In genomic region chr5:115274771-115275170, GRCm38 (mm10) we compare ENCODE assay signal across 24 mouse cellular contexts. TPM values are rescaled to one million over a fixed set of nuclear protein-coding genes. Genes with fewer than 3 reads are reported as not detected.
A peak's percentile ranks its signal among the peaks of the same experiment; 100 is the strongest.
DNase-seq lines count a peak whose midpoint lies in the region; ATAC-seq and TF ChIP-seq lines count a peak whose summit lies in the region.
"Had no signal": no experiment of that assay in that cellular context is flagged by ENCODE, and none has a peak within 500 bp of the region (broad histone marks: within the 10 kb centered on the region; RNA-seq: fewer than 3 reads in every experiment).

No protein-coding gene starts in this region.

- WGBS in liver, embryonic 15.5 days (ENCODE audit: insufficient replicate concordance): 76% methylated on average over 1 of the region's 1 CpGs

- H3K27me3 ChIP-seq in CH12.LX (replicated peaks): no peaks in the 10 kb centered on the region
- no peaks in the 10 kb centered on the region for H3K27me3 ChIP-seq in liver, embryonic 15.5 days

- in situ Hi-C loops in CH12.LX (cut with MboI; ENCODE audit: low pct_ligation_motif_present, low pct_unique_long_range_greater_than_20kb, low sequenced_read_pairs): no loop called here

- peak overlapping the region; percentile 17; the same call in 1 of the 2 replicates for H3K9ac ChIP-seq in CH12.LX (ENCODE audit: insufficient read depth, low read depth)
- no peak overlapping the region for H3K9ac ChIP-seq in liver, embryonic 15.5 days
- H3K9ac ChIP-seq: hindbrain, embryonic 14.5 days; liver, embryonic 14.5 days had no signal

- no peak overlapping the region for H3K27ac ChIP-seq in CH12.LX (ENCODE audit: insufficient read depth, low read depth)
- peak overlapping the region; percentile 51 for H3K27ac ChIP-seq in liver, embryonic 15.5 days (replicated peaks)
- H3K27ac ChIP-seq: gastrocnemius, adult 2 months; heart, embryonic 10.5 days; hindbrain, embryonic 14.5 days; limb, embryonic 10.5 days; liver, embryonic 14.5 days; macrophage had no signal

- no peak for TF ChIP-seq CTCF in CH12.LX (conservative IDR thresholded peaks at IDR 0.05 in 1 of 2, IDR thresholded peaks at IDR 0.05 in 1 of 2; ENCODE audit: low read depth in 2 of 2, low read length in 2 of 2)

- no peak for TF ChIP-seq EP300 in CH12.LX (IDR thresholded peaks at IDR 0.05; ENCODE audit: low read length)

- peaks cover 31% of the 10 kb centered on the region for H3K79me2 ChIP-seq in CH12.LX (replicated peaks; ENCODE audit: control insufficient read depth, extremely low read depth, insufficient read depth, poor library complexity, severe bottlenecking)

- dilution Hi-C loops in CH12.LX (cut with MboI; ENCODE audit: extremely low pct_ligation_motif_present, extremely low pct_unique_long_range_greater_than_20kb, low sequenced_read_pairs): no loop called here

- no peak for ATAC-seq in liver, embryonic 15.5 days (ENCODE audit: insufficient read depth)
- ATAC-seq: activated CD4-positive, CD25-positive, alpha-beta regulatory T cell, adult 4 months; forebrain, embryonic 14.5 days had no signal

- TF ChIP-seq RAD21 in CH12.LX (IDR thresholded peaks at IDR 0.05; ENCODE audit: low read depth, low read length): no peak

- intact Hi-C loops in left cerebral cortex, postnatal 14 days (cut with DNase I): no loop called here

- H3K9me3 ChIP-seq in CH12.LX (replicated peaks; ENCODE audit: low read length): peaks cover 2% of the 10 kb centered on the region
- H3K9me3 ChIP-seq in liver, embryonic 15.5 days (replicated peaks): 0 out of 2 replicates have a peak, but pooled peaks cover 2% of the 10 kb centered on the region
- H3K9me3 ChIP-seq: heart, embryonic 10.5 days; limb, embryonic 10.5 days had no signal

- DNase-seq in heart, adult 11 months: peak; percentile 42
- no peak for DNase-seq in heart, adult 8-10 months (ENCODE audit: low spot score)
- DNase-seq in 416B (ENCODE audit: low read depth) (peak; percentile 86), CH12.LX (ENCODE audit: extremely low read depth) (peak; percentile 39)
- DNase-seq in neural tube, embryonic 10.5 days (ENCODE audit: extremely low spot score, low spot score): no peak
- no peak for DNase-seq in left cerebral cortex, postnatal 14 days (ENCODE audit: low spot score in 2 of 2)
- DNase-seq: cerebellum, adult 18-20 months; cerebellum, postnatal 14 days; embryo, embryonic 11 days; gastrocnemius, adult 2 months; heart, postnatal 4 days; kidney, adult 8-10 months; kidney, postnatal 10 days; right cerebral cortex, postnatal 14 days; spleen, adult 18-20 months had no signal

- peak overlapping the region; percentile 42; the same call in 1 of the 2 replicates for H3K4me2 ChIP-seq in CH12.LX (ENCODE audit: insufficient read depth, low read depth, poor library complexity, severe bottlenecking)
- H3K4me2 ChIP-seq in liver, embryonic 15.5 days: no peak overlapping the region
- H3K4me2 ChIP-seq: hindbrain, embryonic 14.5 days; midbrain, embryonic 11.5 days had no signal

- H3K4me3 ChIP-seq in CH12.LX (replicated peaks in 1 of 3; ENCODE audit: low read depth in 2 of 3, low read length in 2 of 3, poor library complexity in 1 of 3): no peak overlapping the region
- no peak overlapping the region for H3K4me3 ChIP-seq in liver, embryonic 15.5 days (replicated peaks)
- H3K4me3 ChIP-seq: gastrocnemius, adult 2 months; heart, embryonic 10.5 days; limb, embryonic 10.5 days had no signal

- TF ChIP-seq POLR2A in CH12.LX (IDR thresholded peaks at IDR 0.05; ENCODE audit: low read depth, low read length): no peak

- peaks cover 5 to 10% of the 10 kb centered on the region in 2 experiments for H3K36me3 ChIP-seq in CH12.LX (replicated peaks in 1 of 2; ENCODE audit: control insufficient read depth in 1 of 2, insufficient read depth in 1 of 2, low read length in 1 of 2)
- peaks cover 12% of the 10 kb centered on the region for H3K36me3 ChIP-seq in liver, embryonic 15.5 days (replicated peaks)

- peaks cover 6 to 34% of the 10 kb centered on the region in 2 experiments for H3K4me1 ChIP-seq in CH12.LX (ENCODE audit: control insufficient read depth in 1 of 2, insufficient read depth in 2 of 2)
- peaks cover 45% of the 10 kb centered on the region for H3K4me1 ChIP-seq in liver, embryonic 15.5 days (replicated peaks)

TF ChIP-seq in CH12.LX, 34 proteins besides CTCF, POLR2A, EP300 and RAD21:
- TF ChIP-seq CHD2 (IDR thresholded peaks at IDR 0.05; ENCODE audit: low read length): no peak
- 0 out of 2 replicates have a peak, but pooled peaks have one; percentile 14 for TF ChIP-seq MAX (IDR thresholded peaks at IDR 0.05; ENCODE audit: low read length)
TF ChIP-seq in CH12.LX: peak in this region for 1.

RNA-seq across cellular contexts. Expression of gene Rnf10, which starts 2.1 kb away (rescaled TPM):
- total RNA-seq in heart, adult 8-10 months (2022): 100 to 1,000 TPM; 355 to 414 (median 370) TPM
- total RNA-seq in CH12.LX (2012; rRNA removed) (63.6 and 68.5 TPM in 2 replicates), CH12.LX (2014; rRNA removed) (38.5 and 39.9 TPM in 2 replicates)
- 154 and 187 TPM in 2 replicates for polyA plus RNA-seq in CH12.LX (2012; ENCODE audit: insufficient read length, low read depth)
- polyA plus RNA-seq in liver, embryonic 15.5 days (2015; fragmentation: Nextera tagmentation; extraction: Ambion mirVana): 146 and 173 TPM in 2 replicates
- 100 to 1,000 TPM; 244 to 283 TPM for total RNA-seq in left cerebral cortex, postnatal 14 days (2021)

RNA-seq across cellular contexts. Expression of gene Coq5, which starts 4.7 kb away (rescaled TPM):
- total RNA-seq in heart, adult 8-10 months (2022): 100 to 1,000 TPM; 138 to 171 (median 161) TPM
- 46.7 and 46.8 TPM in 2 replicates for total RNA-seq in CH12.LX (2012; rRNA removed)
- total RNA-seq in CH12.LX (2014; rRNA removed): 41.9 and 46.7 TPM in 2 replicates
- 42.3 and 43.9 TPM in 2 replicates for polyA plus RNA-seq in CH12.LX (2012; ENCODE audit: insufficient read length, low read depth)
- 27.5 and 28.4 TPM in 2 replicates for polyA plus RNA-seq in liver, embryonic 15.5 days (2015; fragmentation: Nextera tagmentation; extraction: Ambion mirVana)
- total RNA-seq in left cerebral cortex, postnatal 14 days (2021): 10 to 100 TPM; 38.2 to 38.8 TPM

RNA-seq across cellular contexts. Expression of gene Dynll1, which starts 26.0 kb away (rescaled TPM):
- 10 to 100 TPM; 52.9 to 84.2 (median 71.3) TPM for total RNA-seq in heart, adult 8-10 months (2022)
- total RNA-seq in CH12.LX (2012; rRNA removed) (312 and 488 TPM in 2 replicates), CH12.LX (2014; rRNA removed) (456 and 502 TPM in 2 replicates)
- 516 and 646 TPM in 2 replicates for polyA plus RNA-seq in CH12.LX (2012; ENCODE audit: insufficient read length, low read depth)
- polyA plus RNA-seq in liver, embryonic 15.5 days (2015; fragmentation: Nextera tagmentation; extraction: Ambion mirVana): 525 and 554 TPM in 2 replicates
- total RNA-seq in left cerebral cortex, postnatal 14 days (2021): 100 to 1,000 TPM; 770 to 772 TPM

RNA-seq across cellular contexts. Expression of gene Pop5, which starts 39.1 kb away (rescaled TPM):
- 10 to 100 TPM; 26.6 to 35.1 (median 32.8) TPM for total RNA-seq in heart, adult 8-10 months (2022)
- total RNA-seq in CH12.LX (2012; rRNA removed) (236 and 301 TPM in 2 replicates), CH12.LX (2014; rRNA removed) (156 and 161 TPM in 2 replicates)
- polyA plus RNA-seq in CH12.LX (2012; ENCODE audit: insufficient read length, low read depth): 127 and 163 TPM in 2 replicates
- polyA plus RNA-seq in liver, embryonic 15.5 days (2015; fragmentation: Nextera tagmentation; extraction: Ambion mirVana): 84.0 and 88.1 TPM in 2 replicates
- total RNA-seq in left cerebral cortex, postnatal 14 days (2021): 10 to 100 TPM; 59.5 to 75.8 TPM

RNA-seq across cellular contexts. Expression of gene Srsf9, which starts 52.2 kb away (rescaled TPM):
- 10 to 100 TPM; 14.2 to 15.5 (median 14.4) TPM for total RNA-seq in heart, adult 8-10 months (2022)
- 73.4 and 82.8 TPM in 2 replicates for total RNA-seq in CH12.LX (2012; rRNA removed)
- total RNA-seq in CH12.LX (2014; rRNA removed): 117 and 121 TPM in 2 replicates
- polyA plus RNA-seq in CH12.LX (2012; ENCODE audit: insufficient read length, low read depth): 112 and 130 TPM in 2 replicates
- polyA plus RNA-seq in liver, embryonic 15.5 days (2015; fragmentation: Nextera tagmentation; extraction: Ambion mirVana): 88.7 and 92.1 TPM in 2 replicates
- 10 to 100 TPM; 73.4 to 75.5 TPM for total RNA-seq in left cerebral cortex, postnatal 14 days (2021)

Comparison
In these comparisons a context has a peak if more than half of its experiments do, and no peak if none do; other contexts are left out.
1. DNase-seq: peak in heart, adult 11 months (single experiment), 416B (single experiment) and CH12.LX (single experiment); none in heart, adult 8-10 months (single experiment), neural tube, embryonic 10.5 days (single experiment) and left cerebral cortex, postnatal 14 days (0 of 2).